Mouse (Mus musculus) hindbrain, embryonic 15.5 days (tissue): ENCODE measurements around the gene Tmem150c. TPM values are rescaled to one million over a fixed set of nuclear protein-coding genes. Genes with fewer than 3 reads are reported as not detected.

ENCODE experiments used
- ATAC-seq: fragments of 200-750 bp; cut with Nextera tagmentation; 2 replicates; pipeline ENCODE4 v1.8.0; 2017; ENCODE audit warnings: low read depth, moderate number of reproducible peaks, moderate TSS enrichment; ENCODE audit not compliant: low FRiP score
- H3K27ac ChIP-seq: fragments of 300-500 bp; sonication (generic); replicated peaks from 2 replicates; pipeline ENCODE4 v1.5.1; 2015; ENCODE audit warnings: mild to moderate bottlenecking, inconsistent platforms
- H3K27me3 ChIP-seq: fragments of 300-500 bp; sonication (generic); 2 replicates; pipeline ENCODE4 v1.6.1; 2015; ENCODE audit warnings: control low read depth, inconsistent platforms
- H3K36me3 ChIP-seq: fragments of 300-500 bp; sonication (generic); 2 replicates; pipeline ENCODE4 v1.6.1; 2015; ENCODE audit warnings: control low read depth, inconsistent platforms
- H3K4me1 ChIP-seq: fragments of 300-500 bp; sonication (generic); replicated peaks from 2 replicates; pipeline ENCODE4 v1.6.1; 2015; ENCODE audit warnings: control low read depth, inconsistent platforms
- H3K4me2 ChIP-seq: fragments of 300-500 bp; sonication (generic); 2 replicates; pipeline ENCODE4 v1.6.1; 2015; ENCODE audit warnings: moderate library complexity, mild to moderate bottlenecking, inconsistent platforms
- H3K4me3 ChIP-seq: fragments of 300-500 bp; sonication (generic); 2 replicates; pipeline ENCODE4 v1.5.1; 2015; ENCODE audit warnings: mild to moderate bottlenecking, inconsistent platforms
- H3K9ac ChIP-seq: fragments of 300-500 bp; sonication (generic); 2 replicates; pipeline ENCODE4 v1.6.1; 2015; ENCODE audit warnings: inconsistent platforms
- H3K9me3 ChIP-seq: fragments of 300-500 bp; sonication (generic); 2 replicates; pipeline ENCODE4 v1.6.1; 2016; ENCODE audit warnings: control low read depth, inconsistent platforms
- WGBS: fragments of 180-500 bp; shearing (Covaris S2); methylation state at CpG from one replicate; pipeline ENCODE4 v1.1.7; 2015; 5-methylcytosine and 5-hydroxymethylcytosine counted together
- polyA plus RNA-seq: library from polyadenylated mRNA; unstranded; fragments of >200 nt; fragmentation: Nextera tagmentation; extraction: Ambion mirVana; gene quantifications from 2 replicates; pipeline ENCODE4 v1.2.1, GENCODE M21; 2015

Tmem150c gene
- polyA plus RNA-seq, 1 experiment from 2014 or later: 36.4 TPM

DNA sequence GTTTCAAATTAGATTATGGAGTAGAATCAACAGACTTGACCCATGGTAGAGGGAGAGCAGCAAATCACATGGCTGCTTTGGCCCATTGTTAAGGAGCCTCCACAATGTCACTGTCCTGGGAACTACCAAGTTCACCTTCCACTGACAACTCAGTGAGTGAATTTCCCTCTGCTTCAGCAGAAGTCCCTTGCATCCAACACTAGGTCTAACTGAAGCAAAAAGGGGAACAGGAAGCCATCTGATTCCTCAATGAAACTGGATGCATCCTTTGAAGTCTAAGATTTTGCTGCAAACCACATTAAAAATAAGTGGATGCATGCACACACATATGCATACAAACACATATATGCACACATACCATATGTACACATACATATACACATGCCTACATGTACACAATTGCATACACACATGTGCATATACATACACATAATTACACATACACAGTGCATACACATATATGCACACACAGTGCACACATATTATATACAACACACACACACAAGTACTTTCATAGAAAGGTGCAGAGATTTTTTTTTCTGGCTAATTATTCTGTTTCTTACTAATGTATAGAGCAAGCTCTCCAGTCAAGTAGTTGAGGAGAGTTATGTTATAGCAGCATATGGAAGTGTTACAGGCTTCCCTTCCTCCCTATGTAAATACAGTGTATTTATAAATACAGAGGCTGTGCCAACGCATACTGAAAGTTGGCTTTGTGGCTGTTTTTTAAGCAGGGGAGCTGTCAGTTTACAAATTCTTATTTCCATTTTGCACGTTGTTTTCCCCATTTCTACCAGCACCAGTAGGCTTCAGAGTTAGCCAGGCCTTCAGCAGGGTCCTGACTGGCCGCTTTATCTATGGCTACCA is 27.7 kb upstream of the Tmem150c start:
- no peak for ATAC-seq
- no peak overlapping the region for H3K9ac ChIP-seq
- no peaks in the 10 kb centered on the region for H3K9me3 ChIP-seq
- no peak overlapping the region for H3K4me2 ChIP-seq
- WGBS: 76% methylated on average over 3 of the region's 3 CpGs
- no peak overlapping the region for H3K4me3 ChIP-seq
- no peaks in the 10 kb centered on the region for H3K36me3 ChIP-seq
- H3K27ac ChIP-seq: no peak overlapping the region
- peaks cover 3% of the 10 kb centered on the region; the same call in 1 of the 2 replicates for H3K27me3 ChIP-seq
- H3K4me1 ChIP-seq: no peaks in the 10 kb centered on the region

DNA sequence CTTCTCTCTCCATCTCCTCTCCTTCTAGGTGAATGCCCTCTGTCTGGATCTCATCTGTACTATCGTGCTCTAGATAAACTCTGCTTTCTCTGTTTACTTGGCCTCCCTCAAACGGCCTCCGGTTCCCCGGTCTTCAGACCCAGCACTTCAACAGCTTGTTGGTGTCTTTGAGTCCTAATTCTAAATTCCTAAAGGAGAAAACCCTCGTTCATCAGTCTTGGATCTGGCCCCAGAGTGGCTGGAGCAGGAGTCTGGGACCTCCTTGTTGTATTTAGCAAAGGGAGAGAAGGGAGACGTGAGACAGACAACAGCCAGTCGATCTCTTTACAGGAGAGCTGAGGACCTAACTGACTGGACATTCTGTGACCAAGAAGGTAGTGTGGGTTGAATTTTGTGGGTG is 27.0 kb upstream of the Tmem150c start:
- WGBS: 76% methylated on average over 7 of the region's 7 CpGs
- Histone ChIP-seq H3K4me3 (no peak overlapping the region), H3K36me3 (no peaks in the 10 kb centered on the region), H3K9ac (no peak overlapping the region), H3K27me3 (peaks cover 3% of the 10 kb centered on the region; the same call in 1 of the 2 replicates), H3K27ac (no peak overlapping the region), H3K4me1 (no peaks in the 10 kb centered on the region), H3K4me2 (no peak overlapping the region), H3K9me3 (no peaks in the 10 kb centered on the region)
- ATAC-seq: no peak

DNA sequence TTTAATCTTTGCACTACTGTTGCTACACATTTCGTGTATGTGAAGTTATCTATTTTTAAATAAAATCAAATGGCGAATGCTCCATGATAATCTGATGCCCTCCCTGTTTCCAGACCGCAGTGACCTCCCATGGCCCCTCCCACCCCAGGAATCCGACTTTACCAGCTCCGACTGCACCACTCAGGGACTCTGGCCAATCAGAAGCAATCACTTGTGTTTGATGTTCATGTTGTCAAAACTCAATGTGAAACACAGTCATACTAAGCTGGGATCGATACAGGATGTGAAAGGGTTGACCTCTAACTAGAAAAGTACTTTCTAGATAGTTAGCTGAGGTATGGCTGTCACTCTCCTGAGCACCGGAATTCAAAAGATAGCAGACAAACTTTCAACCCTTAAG is 26.3 kb upstream of the Tmem150c start:
- 38% methylated on average over 7 of the region's 7 CpGs for WGBS
- peaks cover 3% of the 10 kb centered on the region; the same call in 1 of the 2 replicates for H3K27me3 ChIP-seq
- no peak overlapping the region for H3K4me2 ChIP-seq
- H3K9me3 ChIP-seq: no peaks in the 10 kb centered on the region
- no peaks in the 10 kb centered on the region for H3K4me1 ChIP-seq
- H3K9ac ChIP-seq: no peak overlapping the region
- ATAC-seq: no peak
- H3K36me3 ChIP-seq: no peaks in the 10 kb centered on the region
- H3K4me3 ChIP-seq: no peak overlapping the region
- H3K27ac ChIP-seq: no peak overlapping the region

DNA sequence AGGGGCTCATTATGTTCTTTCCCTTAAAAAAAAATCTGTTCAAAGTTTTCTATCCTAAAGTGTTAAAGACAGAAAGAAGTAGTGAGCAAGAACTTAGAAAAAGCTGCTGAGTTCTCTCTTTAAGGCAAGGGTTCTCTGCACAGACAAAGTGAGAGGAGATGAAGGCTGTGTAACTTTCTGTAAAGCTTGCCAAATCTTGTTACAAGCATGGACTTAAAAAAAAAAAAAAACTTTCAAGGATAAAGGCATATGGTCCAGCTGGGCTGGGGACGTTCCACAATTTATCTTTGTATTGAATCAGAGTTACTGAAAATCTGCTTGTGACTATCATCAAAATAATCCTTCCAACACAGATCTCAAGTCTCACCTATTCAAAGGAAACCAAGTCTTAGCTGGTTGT is 21.4 kb upstream of the Tmem150c start:
- WGBS: 35% methylated on average over 1 of the region's 1 CpGs

DNA sequence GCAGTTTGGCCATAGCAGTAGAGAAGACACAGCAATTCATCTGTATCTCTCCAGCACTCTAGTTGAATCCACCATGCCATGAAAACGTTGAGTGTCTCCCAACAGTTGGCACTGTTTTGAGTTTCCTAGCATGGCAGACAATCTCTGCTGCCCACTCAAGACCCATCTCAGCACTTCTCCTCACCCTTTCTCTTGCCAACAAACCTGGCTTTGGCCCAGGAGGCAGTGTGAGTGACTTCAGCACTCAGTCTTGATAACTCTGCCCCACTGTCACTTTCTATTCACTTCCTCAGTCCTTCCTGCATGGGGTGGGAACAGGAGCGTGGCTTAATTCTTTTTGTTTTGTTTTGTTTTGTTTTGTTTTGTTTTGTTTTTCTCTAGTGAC is 19.2 kb upstream of the Tmem150c start:
- Histone ChIP-seq H3K9ac (no peak overlapping the region), H3K9me3 (no peaks in the 10 kb centered on the region), H3K4me1 (peaks cover 17% of the 10 kb centered on the region), H3K36me3 (no peaks in the 10 kb centered on the region), H3K27me3 (no peaks in the 10 kb centered on the region), H3K27ac (no peak overlapping the region), H3K4me2 (no peak overlapping the region), H3K4me3 (no peak overlapping the region)
- no peak for ATAC-seq
- WGBS: 60% methylated on average over 2 of the region's 2 CpGs

More for the DNA sequence above, 21.4 kb upstream of the Tmem150c start:
- no peak overlapping the region for H3K9ac ChIP-seq
- H3K9me3 ChIP-seq: no peaks in the 10 kb centered on the region
- H3K36me3 ChIP-seq: no peaks in the 10 kb centered on the region
- H3K4me1 ChIP-seq: peaks cover 10% of the 10 kb centered on the region; the same call in 1 of the 2 replicates
- H3K4me2 ChIP-seq: no peak overlapping the region
- peaks cover under 1% of the 10 kb centered on the region; the same call in 1 of the 2 replicates for H3K27me3 ChIP-seq
- no peak for ATAC-seq
- H3K4me3 ChIP-seq: no peak overlapping the region
- no peak overlapping the region for H3K27ac ChIP-seq

DNA sequence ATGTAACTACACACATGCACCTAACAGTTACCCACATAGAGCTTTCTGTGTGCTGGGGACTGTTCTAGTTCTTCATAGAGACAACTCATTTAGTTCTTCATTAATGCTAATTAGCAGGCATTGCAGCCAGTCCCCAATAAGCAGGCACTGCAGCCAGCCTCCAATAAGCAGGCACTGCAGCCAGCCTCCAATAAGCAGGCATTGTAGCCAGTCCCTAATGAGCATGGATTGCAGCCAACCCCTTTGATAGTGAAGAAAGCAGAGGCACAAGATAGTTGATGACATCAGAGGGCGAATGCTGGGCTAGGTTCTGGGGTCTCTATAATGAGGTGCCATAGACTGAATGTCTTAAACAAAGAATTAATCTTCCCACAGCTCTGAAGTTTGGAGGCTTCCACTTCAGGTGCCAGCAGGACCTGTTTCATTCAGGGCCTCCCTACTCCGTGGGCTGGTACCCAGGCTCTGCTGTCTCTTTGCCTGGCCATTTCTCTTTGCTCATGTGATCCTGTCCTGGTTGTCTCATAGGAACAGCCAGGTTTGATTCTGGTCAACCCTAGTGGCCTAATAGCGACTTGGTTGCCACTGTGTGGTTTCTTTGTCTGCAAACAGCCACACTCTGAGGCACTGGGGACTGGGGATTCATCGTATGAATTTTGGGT is 18.6 kb upstream of the Tmem150c start:
- 67% methylated on average over 4 of the region's 4 CpGs for WGBS
- Histone ChIP-seq H3K27me3 (no peaks in the 10 kb centered on the region), H3K27ac (peak overlapping the region; percentile 38; the same call in 1 of the 2 replicates)

DNA sequence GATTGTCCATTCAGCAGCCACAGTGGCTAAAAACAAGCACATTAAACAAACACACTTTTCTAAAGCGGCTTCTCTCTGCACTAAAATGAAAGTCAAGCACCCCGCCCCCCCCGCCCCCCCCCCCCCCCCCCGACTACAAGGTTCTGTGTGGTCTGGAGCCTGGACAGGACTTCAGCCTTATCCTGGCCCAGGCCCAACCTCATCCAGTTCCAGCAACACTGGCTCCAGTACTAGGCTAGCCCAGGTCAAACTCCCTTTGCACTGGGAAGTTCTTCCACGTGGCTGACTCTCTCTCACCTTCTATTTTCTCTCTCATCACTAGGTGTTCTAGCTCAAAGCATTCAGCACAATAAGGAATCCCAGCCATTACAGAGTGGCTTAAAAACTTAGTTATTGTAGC is 17.9 kb upstream of the Tmem150c start:
- Histone ChIP-seq H3K4me2 (no peak overlapping the region), H3K27me3 (no peaks in the 10 kb centered on the region), H3K9me3 (no peaks in the 10 kb centered on the region), H3K4me1 (peaks cover 17% of the 10 kb centered on the region), H3K36me3 (no peaks in the 10 kb centered on the region), H3K9ac (no peak overlapping the region), H3K27ac (peak overlapping the region; percentile 38; the same call in 1 of the 2 replicates), H3K4me3 (no peak overlapping the region)
- 69% methylated on average over 5 of the region's 5 CpGs for WGBS
- no peak for ATAC-seq

More for the DNA sequence above, 18.6 kb upstream of the Tmem150c start:
- H3K9ac ChIP-seq: no peak overlapping the region
- H3K4me3 ChIP-seq: no peak overlapping the region
- H3K36me3 ChIP-seq: no peaks in the 10 kb centered on the region
- no peak overlapping the region for H3K4me2 ChIP-seq
- ATAC-seq: peak; percentile 70
- peaks cover 17% of the 10 kb centered on the region for H3K4me1 ChIP-seq
- H3K9me3 ChIP-seq: no peaks in the 10 kb centered on the region

DNA sequence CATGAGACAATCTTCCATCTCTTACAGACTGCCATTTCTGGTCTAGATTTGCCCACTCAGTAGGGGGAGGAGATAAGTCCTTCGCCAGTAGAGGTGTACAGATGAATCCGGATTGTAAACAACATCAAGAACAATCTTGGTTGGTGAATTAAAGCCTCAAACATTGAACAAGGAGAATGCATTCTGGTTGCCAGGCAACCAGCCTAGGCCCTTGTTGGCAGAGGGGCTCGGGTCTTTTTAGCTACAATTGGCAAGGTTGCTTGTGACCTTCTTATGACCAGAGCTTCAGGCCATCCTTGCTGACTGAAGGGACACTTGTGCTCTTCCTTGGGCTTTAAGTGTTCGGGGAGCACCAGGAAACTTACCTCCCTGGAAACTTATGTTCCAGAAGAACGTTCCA is 16.5 kb upstream of the Tmem150c start:
- no peaks in the 10 kb centered on the region for H3K9me3 ChIP-seq
- H3K9ac ChIP-seq: no peak overlapping the region
- H3K4me1 ChIP-seq: peaks cover 17% of the 10 kb centered on the region
- no peak overlapping the region for H3K4me3 ChIP-seq
- 0 out of 2 replicates have a peak, but pooled peaks have one; percentile 3 for ATAC-seq
- no peak overlapping the region for H3K4me2 ChIP-seq
- WGBS: 38% methylated on average over 5 of the region's 5 CpGs
- no peaks in the 10 kb centered on the region for H3K27me3 ChIP-seq
- H3K36me3 ChIP-seq: no peaks in the 10 kb centered on the region
- 0 out of 2 replicates have a peak overlapping the region, but pooled peaks have one; percentile 6 for H3K27ac ChIP-seq

DNA sequence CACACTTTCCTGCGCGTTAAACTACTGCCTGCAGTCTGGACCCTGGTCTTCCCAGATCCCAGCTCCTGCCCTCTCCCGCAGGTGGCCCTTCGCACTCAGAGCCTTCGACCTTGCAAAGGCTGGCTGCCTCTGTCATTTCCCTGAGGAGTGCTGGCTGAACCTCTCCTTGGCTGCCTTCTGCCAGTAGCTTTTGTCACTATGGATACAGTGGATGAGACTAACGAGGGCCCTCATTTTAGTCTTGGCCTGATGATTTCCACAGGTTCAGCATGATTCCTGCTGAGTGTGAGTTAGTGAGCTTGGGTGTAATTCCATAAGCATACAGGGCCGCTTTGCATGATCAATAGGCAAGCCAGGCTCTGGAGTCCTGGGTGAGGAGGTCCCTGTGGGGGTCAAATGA is 16.0 kb upstream of the Tmem150c start:
- 63% methylated on average over 7 of the region's 7 CpGs for WGBS

DNA sequence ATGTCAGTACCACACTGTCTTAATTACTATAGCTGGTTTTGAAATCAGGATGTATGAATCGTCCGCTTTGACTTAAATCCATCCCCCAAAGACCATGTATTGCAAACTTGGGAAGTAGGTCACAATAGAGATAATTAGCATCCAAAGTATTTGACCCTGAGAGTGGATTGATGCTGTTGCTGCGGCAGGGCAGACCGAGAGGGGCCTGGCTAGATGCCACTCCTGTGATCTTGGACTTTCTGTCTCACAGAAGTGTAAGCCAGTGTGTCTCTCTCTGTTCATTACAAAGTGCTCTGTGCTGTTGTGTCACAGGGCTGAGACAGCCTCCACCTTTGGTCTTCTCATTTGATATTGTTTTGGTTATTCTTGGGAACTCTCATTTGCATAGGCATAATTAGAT is 12.5 kb upstream of the Tmem150c start:
- no peak overlapping the region for H3K4me2 ChIP-seq
- WGBS: 48% methylated on average over 4 of the region's 4 CpGs
- no peak for ATAC-seq
- H3K4me3 ChIP-seq: no peak overlapping the region
- no peak overlapping the region for H3K9ac ChIP-seq
- H3K27ac ChIP-seq: no peak overlapping the region
- H3K36me3 ChIP-seq: no peaks in the 10 kb centered on the region
- H3K27me3 ChIP-seq: no peaks in the 10 kb centered on the region
- no peaks in the 10 kb centered on the region for H3K9me3 ChIP-seq
- peaks cover 11% of the 10 kb centered on the region for H3K4me1 ChIP-seq

More for the DNA sequence above, 16.0 kb upstream of the Tmem150c start:
- Histone ChIP-seq H3K4me3 (no peak overlapping the region), H3K4me1 (peaks cover 17% of the 10 kb centered on the region), H3K4me2 (no peak overlapping the region), H3K9me3 (no peaks in the 10 kb centered on the region), H3K36me3 (no peaks in the 10 kb centered on the region), H3K27me3 (no peaks in the 10 kb centered on the region), H3K27ac (0 out of 2 replicates have a peak overlapping the region, but pooled peaks have one; percentile 6), H3K9ac (no peak overlapping the region)
- ATAC-seq: peak; percentile 63

DNA sequence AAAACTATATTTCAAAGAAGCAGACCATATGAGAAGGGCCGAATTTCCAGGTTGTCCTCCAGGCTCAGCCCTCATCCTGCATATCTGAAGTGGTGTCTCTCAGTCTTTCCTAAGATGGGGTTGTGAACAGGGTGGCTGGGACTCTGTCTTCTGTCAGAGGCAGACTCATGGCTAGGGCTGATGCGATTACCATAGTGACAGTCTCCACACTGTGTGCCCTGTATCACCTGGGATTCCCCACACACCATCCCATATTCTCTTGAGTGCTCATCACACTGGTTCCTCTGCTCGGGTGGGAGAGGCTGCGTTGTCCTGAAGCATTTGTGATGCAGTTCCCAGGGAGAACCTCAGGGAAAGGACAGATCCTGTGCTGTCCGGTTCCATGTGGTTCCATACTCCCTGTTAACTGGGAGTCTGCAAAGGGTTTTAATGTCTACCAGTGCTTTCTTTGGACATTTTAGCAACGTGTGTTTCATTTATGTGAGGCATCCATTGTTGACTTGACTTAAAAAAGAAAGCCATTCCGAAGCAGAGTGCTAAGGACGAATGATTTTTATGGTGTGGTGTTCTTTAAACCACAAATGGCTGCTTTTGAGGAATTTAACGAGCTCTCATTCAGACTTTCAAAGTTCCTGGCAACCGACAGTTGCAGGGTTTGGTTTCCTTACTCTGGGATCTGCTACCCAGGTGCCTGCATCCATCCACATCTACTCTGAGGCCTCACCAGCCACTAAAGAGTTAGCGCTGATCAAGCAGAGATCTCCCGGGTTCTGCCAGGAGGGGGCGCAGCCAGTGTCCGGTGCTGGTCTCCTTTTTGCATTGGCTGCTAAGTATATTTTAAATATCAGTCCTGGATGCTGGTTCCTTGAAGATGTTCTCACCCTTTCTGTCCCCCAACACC is 7.2 kb upstream of the Tmem150c start:
- 50% methylated on average over 14 of the region's 14 CpGs for WGBS
- Histone ChIP-seq H3K27ac (no peak overlapping the region), H3K9me3 (no peaks in the 10 kb centered on the region), H3K4me1 (no peaks in the 10 kb centered on the region), H3K9ac (no peak overlapping the region), H3K27me3 (no peaks in the 10 kb centered on the region), H3K4me3 (no peak overlapping the region), H3K36me3 (no peaks in the 10 kb centered on the region), H3K4me2 (no peak overlapping the region)
- ATAC-seq: no peak
